Mouse (Mus musculus): ENCODE measurements around the gene Glod5. TPM values are rescaled to one million over a fixed set of nuclear protein-coding genes. Genes with fewer than 3 reads are reported as not detected.

Glod5 gene
- polyA plus RNA-seq, 1 experiment from 2014 or later, result 0.26 TPM

DNA sequence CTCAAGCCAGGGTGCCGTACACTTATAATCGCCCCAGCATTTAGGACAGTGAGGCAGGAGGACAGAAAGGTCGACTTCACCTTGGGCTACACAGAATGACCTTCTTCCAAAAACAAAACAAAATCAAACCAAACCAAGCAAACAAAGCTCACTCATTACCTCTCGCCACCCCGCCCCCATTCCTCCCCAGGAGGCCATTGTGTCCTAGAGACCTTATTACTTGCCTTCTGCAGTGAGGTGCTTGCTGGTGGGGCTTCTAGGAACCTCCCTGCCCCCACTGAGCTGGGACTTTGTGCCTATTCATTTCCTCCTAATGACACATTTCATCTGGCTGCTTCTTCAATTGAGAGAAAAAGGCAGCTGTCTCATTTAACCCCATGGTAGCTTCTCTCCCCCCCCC is 9.7 kb downstream of the Glod5 start:
- WGBS (ENCODE audit: insufficient replicate concordance), result 42% methylated on average over 5 of the region's 5 CpGs
- H3K4me3 ChIP-seq (replicated peaks), result no peak overlapping the region
- H3K27ac ChIP-seq (replicated peaks), result no peak overlapping the region; the same call in 1 of the 2 replicates
- no peak overlapping the region for H3K9ac ChIP-seq
- no peaks in the 10 kb centered on the region for H3K9me3 ChIP-seq (replicated peaks)
- H3K4me2 ChIP-seq, result no peak overlapping the region
- ATAC-seq (ENCODE audit: insufficient read depth), result no peak
- no peaks in the 10 kb centered on the region for H3K27me3 ChIP-seq
- 0 out of 2 replicates have a peak, but pooled peaks cover 4% of the 10 kb centered on the region for H3K4me1 ChIP-seq (replicated peaks)
- no peaks in the 10 kb centered on the region for H3K36me3 ChIP-seq (replicated peaks)

DNA sequence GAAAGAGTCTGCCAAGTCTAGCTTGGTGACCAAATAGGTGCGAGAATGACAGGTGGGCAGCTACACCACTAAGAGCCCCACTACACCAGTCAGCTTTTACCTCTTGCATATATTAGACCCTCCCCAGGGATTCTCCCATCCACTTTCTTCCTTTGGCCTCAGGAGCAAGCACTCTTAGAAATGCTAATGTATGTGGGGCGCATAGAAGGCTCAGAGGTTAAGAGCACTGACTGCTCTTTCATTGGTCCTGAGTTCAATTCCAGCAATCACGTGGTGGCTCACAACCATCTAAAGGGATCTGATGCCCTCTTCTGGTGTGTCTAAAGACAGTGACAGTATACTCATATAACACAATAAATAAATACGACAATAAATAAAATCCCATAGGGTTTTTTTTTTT is 15.3 kb downstream of the Glod5 start:
- Histone ChIP-seq H3K9me3 (replicated peaks) (no peaks in the 10 kb centered on the region), H3K27ac (replicated peaks) (no peak overlapping the region), H3K36me3 (replicated peaks) (no peaks in the 10 kb centered on the region), H3K4me2 (no peak overlapping the region), H3K4me1 (replicated peaks) (peaks cover 13% of the 10 kb centered on the region), H3K4me3 (replicated peaks) (no peak overlapping the region), H3K9ac (no peak overlapping the region), H3K27me3 (no peaks in the 10 kb centered on the region)
- WGBS (ENCODE audit: insufficient replicate concordance), result 56% methylated on average over 4 of the region's 4 CpGs
- no peak for ATAC-seq (ENCODE audit: insufficient read depth)

DNA sequence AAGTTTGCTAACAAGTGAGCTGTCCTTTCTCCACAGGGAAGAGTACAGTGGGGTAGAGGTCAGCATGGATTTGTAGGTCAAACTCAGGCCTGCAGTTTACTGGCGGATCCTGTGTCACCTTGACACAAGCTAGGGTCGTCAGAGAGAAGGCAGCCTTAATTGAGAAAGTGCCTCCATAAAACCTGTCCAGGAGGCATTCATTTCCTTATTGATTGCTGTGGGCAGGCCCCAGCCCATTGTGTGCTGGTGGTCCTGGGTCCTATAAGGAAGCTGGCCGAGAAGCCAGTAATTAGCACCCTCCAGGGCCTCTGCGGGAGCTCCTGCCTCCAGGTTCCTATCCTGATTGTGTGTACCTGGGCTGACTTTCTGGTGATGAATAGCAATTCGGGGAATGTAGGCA is 16.3 kb downstream of the Glod5 start:
- Histone ChIP-seq H3K36me3 (replicated peaks) (no peaks in the 10 kb centered on the region), H3K27me3 (no peaks in the 10 kb centered on the region), H3K27ac (replicated peaks) (no peak overlapping the region), H3K4me1 (replicated peaks) (peaks cover 13% of the 10 kb centered on the region), H3K9ac (no peak overlapping the region), H3K9me3 (replicated peaks) (no peaks in the 10 kb centered on the region), H3K4me2 (no peak overlapping the region), H3K4me3 (replicated peaks) (no peak overlapping the region)
- ATAC-seq (ENCODE audit: insufficient read depth), result no peak
- 63% methylated on average over 5 of the region's 5 CpGs for WGBS (ENCODE audit: insufficient replicate concordance)

DNA sequence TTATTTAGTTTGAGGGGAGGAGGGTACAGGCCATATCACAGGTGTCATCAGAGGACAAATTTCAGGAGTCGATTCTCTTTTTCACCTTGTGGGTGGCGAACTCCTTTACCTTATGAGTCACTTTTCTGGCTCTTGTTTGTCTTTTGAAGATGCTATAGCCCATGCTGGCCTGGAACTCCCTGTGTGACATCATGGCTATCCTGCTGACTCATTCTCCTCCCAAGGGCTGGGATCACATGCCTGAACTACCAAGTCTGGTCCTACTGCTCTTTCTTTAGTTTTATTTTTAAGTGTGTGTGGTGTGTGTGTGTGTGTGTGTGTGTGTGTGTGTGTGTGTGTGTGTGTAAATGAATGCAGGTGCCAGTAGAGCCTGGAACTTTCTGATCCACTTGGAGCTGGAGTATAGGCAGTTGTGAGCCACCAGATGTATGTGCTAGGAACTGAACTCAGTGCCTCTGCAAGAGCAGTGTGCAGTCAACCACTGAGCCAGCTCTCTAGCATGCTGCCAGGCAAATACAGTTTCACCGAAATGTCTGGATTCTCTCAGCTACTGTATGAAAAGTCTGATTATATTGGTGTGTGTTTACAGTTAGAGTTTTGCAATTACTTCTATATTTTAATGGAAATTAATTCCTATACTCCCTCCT is 17.6 kb downstream of the Glod5 start:
- no peaks in the 10 kb centered on the region for H3K27me3 ChIP-seq
- H3K9me3 ChIP-seq (replicated peaks), result no peaks in the 10 kb centered on the region
- 62% methylated on average over 3 of the region's 3 CpGs for WGBS (ENCODE audit: insufficient replicate concordance)
- H3K36me3 ChIP-seq (replicated peaks), result no peaks in the 10 kb centered on the region
- H3K9ac ChIP-seq, result no peak overlapping the region
- H3K4me1 ChIP-seq (replicated peaks), result peaks cover 13% of the 10 kb centered on the region
- no peak overlapping the region for H3K4me2 ChIP-seq
- peak overlapping the region; percentile 72 for H3K27ac ChIP-seq (replicated peaks)
- H3K4me3 ChIP-seq (replicated peaks), result no peak overlapping the region
- ATAC-seq (ENCODE audit: insufficient read depth), result peak; percentile 85

DNA sequence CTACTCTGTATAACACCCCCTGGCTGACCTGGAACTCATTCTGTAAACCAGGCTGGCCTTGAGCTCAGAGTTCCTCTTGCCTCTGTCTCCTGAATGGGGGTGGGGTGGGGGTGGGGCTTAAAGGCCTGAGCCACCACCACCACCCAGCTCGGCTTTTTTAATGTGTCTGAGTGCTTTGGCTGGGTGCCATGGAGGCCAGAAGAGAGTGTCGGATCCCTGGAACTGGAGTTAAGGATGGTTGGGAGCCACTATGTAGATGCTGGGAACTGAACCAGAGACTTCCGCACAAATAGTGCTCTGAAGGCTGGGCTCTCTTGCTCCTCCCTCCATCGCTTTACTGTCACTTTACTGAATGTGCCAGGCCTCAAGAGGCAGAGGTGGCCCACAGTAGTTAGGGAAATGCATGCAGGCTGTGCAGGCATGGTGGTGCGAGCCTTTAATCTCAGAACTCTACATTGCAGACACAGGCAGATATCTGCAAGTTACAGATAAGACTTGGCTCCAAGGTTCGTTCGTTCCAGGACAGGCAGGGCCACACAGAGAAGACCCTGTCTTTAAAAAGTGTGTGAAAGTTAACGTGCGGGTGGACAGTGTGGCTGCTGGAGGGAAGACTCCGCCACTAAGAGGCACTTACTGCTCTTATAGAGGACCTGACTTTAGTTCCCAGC is 25.1 kb downstream of the Glod5 start:
- peak overlapping the region; percentile 35; the same call in 1 of the 2 replicates for H3K9ac ChIP-seq
- peak overlapping the region; percentile 61 for H3K4me2 ChIP-seq
- peak overlapping the region; percentile 93 for H3K27ac ChIP-seq (replicated peaks)
- ATAC-seq (ENCODE audit: insufficient read depth), result peak; percentile 92
- H3K4me1 ChIP-seq (replicated peaks), result peaks cover 32% of the 10 kb centered on the region
- H3K9me3 ChIP-seq (replicated peaks), result no peaks in the 10 kb centered on the region
- H3K36me3 ChIP-seq (replicated peaks), result no peaks in the 10 kb centered on the region
- H3K4me3 ChIP-seq (replicated peaks), result no peak overlapping the region
- no peaks in the 10 kb centered on the region for H3K27me3 ChIP-seq
- WGBS (ENCODE audit: insufficient replicate concordance), result 27% methylated on average over 10 of the region's 10 CpGs

DNA sequence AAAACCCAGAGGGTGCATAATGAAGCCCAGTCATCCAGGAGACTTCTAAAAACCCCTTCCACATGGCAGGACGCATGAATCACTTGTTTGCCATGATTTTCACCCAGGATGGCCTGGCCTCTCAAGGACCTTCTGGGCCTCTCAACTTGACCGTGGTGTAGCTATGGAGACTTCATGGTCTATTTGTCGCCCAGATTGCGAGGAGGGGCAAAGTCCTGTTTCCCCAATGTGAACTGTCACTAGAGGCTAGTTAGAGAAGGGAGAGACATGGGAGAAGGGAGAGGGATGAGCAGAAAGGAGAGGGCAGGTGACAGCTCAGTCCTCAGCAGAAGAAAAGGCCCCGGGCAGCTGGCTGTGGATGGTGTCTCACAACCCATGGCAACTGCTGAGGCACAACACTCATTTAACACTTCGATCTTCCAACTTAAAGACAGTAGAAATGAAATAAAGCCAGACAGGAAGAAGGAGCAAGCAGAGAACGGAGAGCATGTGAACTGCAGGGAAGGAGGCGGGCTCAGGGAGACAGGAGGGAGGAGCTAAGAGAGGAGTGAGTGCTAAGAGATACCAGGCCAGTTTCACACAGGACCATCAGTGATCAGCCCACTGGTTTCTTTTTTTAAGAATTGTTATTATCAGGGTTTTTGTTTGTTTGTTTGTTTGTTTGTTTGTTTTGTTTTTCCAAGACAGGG is 25.8 kb downstream of the Glod5 start:
- Histone ChIP-seq H3K4me1 (replicated peaks) (peaks cover 32% of the 10 kb centered on the region), H3K9me3 (replicated peaks) (no peaks in the 10 kb centered on the region), H3K27me3 (no peaks in the 10 kb centered on the region), H3K27ac (replicated peaks) (peak overlapping the region; percentile 93), H3K9ac (0 out of 2 replicates have a peak overlapping the region, but pooled peaks have one; percentile 35), H3K36me3 (replicated peaks) (no peaks in the 10 kb centered on the region), H3K4me3 (replicated peaks) (no peak overlapping the region), H3K4me2 (peak overlapping the region; percentile 61)
- WGBS (ENCODE audit: insufficient replicate concordance), result 32% methylated on average over 8 of the region's 8 CpGs
- peak; percentile 84 for ATAC-seq (ENCODE audit: insufficient read depth)

DNA sequence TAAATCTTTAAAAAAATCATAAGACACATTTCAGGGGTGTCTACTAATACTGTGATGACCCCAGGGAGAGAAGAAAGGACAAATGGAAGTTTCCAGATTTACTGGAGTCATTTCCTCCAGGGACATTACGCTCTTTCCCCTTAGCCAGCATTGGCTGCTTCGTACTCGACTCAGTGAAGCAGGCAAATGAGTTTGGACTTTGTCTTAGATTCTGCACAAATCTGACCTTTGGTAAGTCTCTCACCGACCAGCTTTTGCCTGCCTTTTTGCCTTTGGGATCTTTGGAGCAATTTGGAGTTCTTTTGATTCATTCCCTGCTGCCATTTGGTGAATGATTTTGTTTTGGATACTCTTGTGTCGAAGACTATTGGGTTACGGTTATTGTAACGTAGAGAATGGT is 36.9 kb downstream of the Glod5 start:
- no peak overlapping the region for H3K27ac ChIP-seq (replicated peaks)
- H3K9me3 ChIP-seq (replicated peaks), result no peaks in the 10 kb centered on the region
- no peak overlapping the region for H3K9ac ChIP-seq
- H3K4me1 ChIP-seq (replicated peaks), result peaks cover 13% of the 10 kb centered on the region
- H3K36me3 ChIP-seq (replicated peaks), result no peaks in the 10 kb centered on the region
- no peaks in the 10 kb centered on the region for H3K27me3 ChIP-seq
- ATAC-seq (ENCODE audit: insufficient read depth), result no peak
- H3K4me3 ChIP-seq (replicated peaks), result no peak overlapping the region
- H3K4me2 ChIP-seq, result no peak overlapping the region
- 78% methylated on average over 7 of the region's 7 CpGs for WGBS (ENCODE audit: insufficient replicate concordance)

DNA sequence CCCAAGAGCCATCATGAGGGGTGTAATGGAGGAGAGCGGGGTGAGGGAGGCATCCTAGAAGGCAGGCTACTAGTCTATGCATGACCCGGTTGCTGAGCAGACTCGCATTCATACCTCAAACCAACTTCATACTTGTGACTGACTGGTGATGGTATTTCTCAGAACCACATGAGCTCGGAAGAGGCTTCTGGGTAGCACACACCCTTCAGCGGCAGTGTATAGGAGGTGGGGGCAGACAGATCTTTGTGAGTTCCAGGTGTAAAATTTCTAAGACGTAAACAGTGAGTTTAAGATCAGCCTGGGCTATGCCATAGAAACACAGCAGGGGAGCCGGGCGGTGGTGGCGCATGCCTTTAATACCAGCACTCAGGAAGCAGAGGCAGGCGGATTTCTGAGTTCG is 40.4 kb downstream of the Glod5 start, which contains the start of gene Gata1:
Gata1 (minus strand) TSS at position 180 of the 400 bp plus-strand sequence.
- Histone ChIP-seq H3K4me3 (replicated peaks) (no peak within 1 kb of the TSS), H3K36me3 (replicated peaks) (no peaks in the 10 kb centered on the region), H3K9ac (no peak within 1 kb of the TSS), H3K4me1 (replicated peaks) (peaks cover 19% of the 10 kb centered on the region), H3K27ac (replicated peaks) (no peak within 1 kb of the TSS), H3K27me3 (no peaks in the 10 kb centered on the region), H3K4me2 (no peak within 1 kb of the TSS), H3K9me3 (replicated peaks) (no peaks in the 10 kb centered on the region)
- 84% methylated on average over 11 of the region's 11 CpGs for WGBS (ENCODE audit: insufficient replicate concordance)
- ATAC-seq (ENCODE audit: insufficient read depth), result no peak

DNA sequence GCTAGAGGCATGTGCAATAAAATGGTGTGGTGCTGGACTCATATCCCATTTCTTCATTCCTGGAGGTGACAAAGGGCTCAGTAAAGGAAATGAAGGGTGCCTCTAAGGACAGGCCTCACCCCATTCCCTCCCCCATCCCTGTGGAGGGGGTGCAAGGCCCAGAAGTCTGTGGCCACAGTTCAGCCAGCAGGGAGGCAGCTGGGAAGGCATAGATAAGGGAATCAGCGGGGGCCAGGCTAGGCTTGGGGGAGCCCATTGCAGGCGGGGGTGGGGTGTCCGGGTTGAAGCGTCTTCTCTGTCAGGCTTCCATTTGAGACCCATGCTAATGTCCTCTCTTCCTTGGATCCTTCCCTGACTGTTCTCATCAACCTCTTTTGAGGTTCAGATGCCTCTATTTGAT is 47.0 kb downstream of the Glod5 start:
- peak overlapping the region; percentile 71 for H3K4me2 ChIP-seq
- peak overlapping the region; percentile 93 for H3K27ac ChIP-seq (replicated peaks)
- WGBS (ENCODE audit: insufficient replicate concordance), result 27% methylated on average over 4 of the region's 4 CpGs
- H3K9me3 ChIP-seq (replicated peaks), result no peaks in the 10 kb centered on the region
- H3K27me3 ChIP-seq, result no peaks in the 10 kb centered on the region
- peak overlapping the region; percentile 24 for H3K4me3 ChIP-seq (replicated peaks)
- H3K9ac ChIP-seq, result peak overlapping the region; percentile 39; the same call in 1 of the 2 replicates
- no peaks in the 10 kb centered on the region for H3K36me3 ChIP-seq (replicated peaks)
- ATAC-seq (ENCODE audit: insufficient read depth), result peak; percentile 83
- peaks cover 43% of the 10 kb centered on the region for H3K4me1 ChIP-seq (replicated peaks)

DNA sequence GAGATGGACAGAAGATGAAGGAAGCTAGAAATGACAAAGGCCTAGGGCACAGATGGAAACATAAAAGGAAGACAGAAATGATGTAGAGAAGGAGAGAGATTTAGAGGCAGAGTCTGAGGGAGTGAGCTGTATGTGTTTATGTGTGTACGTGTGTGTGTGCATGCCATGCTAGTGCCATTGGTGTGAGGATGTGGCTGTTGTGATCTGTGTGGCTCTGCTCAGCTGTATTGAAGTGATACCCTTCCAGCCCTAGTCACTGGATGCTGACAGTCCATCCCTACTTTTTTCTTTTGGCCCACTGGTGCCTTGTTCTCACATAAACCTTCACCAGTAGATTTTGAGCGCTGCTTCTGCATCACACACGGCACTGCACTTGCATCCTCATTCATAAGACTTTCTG is 49.4 kb downstream of the Glod5 start:
- peak overlapping the region; percentile 68 for H3K4me3 ChIP-seq (replicated peaks)
- peak overlapping the region; percentile 71 for H3K4me2 ChIP-seq
- ATAC-seq (ENCODE audit: insufficient read depth), result no peak

DNA sequence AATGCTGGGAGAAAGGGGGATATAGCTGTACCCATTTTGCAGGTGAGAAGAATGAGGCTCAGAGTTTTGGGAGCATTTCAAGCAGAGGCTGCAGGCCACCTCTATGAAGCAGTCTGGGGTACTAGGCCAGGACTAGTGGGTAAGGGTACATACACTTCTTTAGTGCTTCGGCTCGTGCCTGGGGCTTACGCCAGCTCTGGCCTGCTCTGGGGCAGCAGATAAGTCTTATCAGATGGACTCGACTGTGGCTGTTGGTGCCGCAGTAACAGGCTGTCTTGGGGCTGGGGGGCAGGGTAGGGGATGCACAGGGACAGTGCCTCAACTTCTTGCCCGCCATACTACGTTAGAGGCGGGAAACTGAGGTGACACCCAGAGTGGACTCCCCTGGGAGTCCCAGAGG is 50.1 kb downstream of the Glod5 start:
- ATAC-seq (ENCODE audit: insufficient read depth), result peak; percentile 80
- peak overlapping the region; percentile 68 for H3K4me3 ChIP-seq (replicated peaks)
- 0 out of 2 replicates have a peak, but pooled peaks cover 9% of the 10 kb centered on the region for H3K36me3 ChIP-seq (replicated peaks)
- no peaks in the 10 kb centered on the region for H3K9me3 ChIP-seq (replicated peaks)
- peaks cover 44% of the 10 kb centered on the region for H3K4me1 ChIP-seq (replicated peaks)
- no peaks in the 10 kb centered on the region for H3K27me3 ChIP-seq
- H3K9ac ChIP-seq, result peak overlapping the region; percentile 45
- WGBS (ENCODE audit: insufficient replicate concordance), result 33% methylated on average over 8 of the region's 8 CpGs
- H3K27ac ChIP-seq (replicated peaks), result peak overlapping the region; percentile 93
- H3K4me2 ChIP-seq, result peak overlapping the region; percentile 71

More for the DNA sequence above, 49.4 kb downstream of the Glod5 start:
- Histone ChIP-seq H3K27me3 (no peaks in the 10 kb centered on the region), H3K36me3 (replicated peaks) (0 out of 2 replicates have a peak, but pooled peaks cover 4% of the 10 kb centered on the region), H3K9me3 (replicated peaks) (no peaks in the 10 kb centered on the region), H3K27ac (replicated peaks) (peak overlapping the region; percentile 93), H3K4me1 (replicated peaks) (peaks cover 42% of the 10 kb centered on the region), H3K9ac (peak overlapping the region; percentile 47; the same call in 1 of the 2 replicates)
- 46% methylated on average over 3 of the region's 3 CpGs for WGBS (ENCODE audit: insufficient replicate concordance)

Data from liver, embryonic 15.5 days (tissue).